Mouse (Mus musculus): ENCODE data around the gene Mgat4b. TPM values are rescaled to one million over a fixed set of nuclear protein-coding genes. Genes with fewer than 3 reads are reported as not detected.

Gene Mgat4b
- polyA plus RNA-seq, 1 experiment from 2014 or later, result 24.2 TPM

DNA sequence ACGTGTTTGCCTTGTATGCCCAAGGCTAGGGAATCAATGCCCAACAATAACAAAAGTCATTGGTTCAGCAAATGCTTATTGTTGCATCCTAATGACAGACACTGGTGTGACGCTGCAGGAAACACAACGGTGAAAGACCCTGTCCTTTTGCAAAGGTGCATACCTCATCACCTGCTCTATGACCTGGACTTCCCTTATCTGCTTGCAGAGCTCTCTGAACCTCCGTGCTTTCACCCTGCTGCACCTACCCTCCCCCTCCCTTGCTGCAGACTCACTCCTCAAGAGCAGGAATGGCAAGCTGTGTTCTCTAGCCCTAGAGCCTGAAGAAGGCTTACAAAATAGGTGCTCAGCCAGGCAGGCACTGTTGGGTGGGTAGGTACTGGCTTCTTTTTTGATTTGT lies 15.9 kb upstream of the Mgat4b start:
- no peak for ATAC-seq (replicated peaks; ENCODE audit: low FRiP score)
- no peaks in the 10 kb centered on the region for H3K4me1 ChIP-seq (replicated peaks; ENCODE audit: control insufficient read depth, insufficient read depth, low read length)
- H3K4me2 ChIP-seq (ENCODE audit: low read depth, low read length, severe bottlenecking), result no peak overlapping the region
- H3K9ac ChIP-seq (ENCODE audit: low read length), result no peak overlapping the region
- H3K36me3 ChIP-seq (ENCODE audit: control insufficient read depth, insufficient read depth, low read length), result no peaks in the 10 kb centered on the region; the same call in 1 of the 2 replicates
- DNase-seq (ENCODE audit: low spot score), result no peak
- no peaks in the 10 kb centered on the region for H3K9me3 ChIP-seq (ENCODE audit: control insufficient read depth, low read length)
- no peak overlapping the region for H3K4me3 ChIP-seq (ENCODE audit: low read depth, low read length)
- no peaks in the 10 kb centered on the region for H3K27me3 ChIP-seq (ENCODE audit: control insufficient read depth, insufficient read depth, low read length)
- H3K27ac ChIP-seq (ENCODE audit: low read depth, low read length), result no peak overlapping the region
- 83% methylated on average over 4 of the region's 4 CpGs for WGBS

DNA sequence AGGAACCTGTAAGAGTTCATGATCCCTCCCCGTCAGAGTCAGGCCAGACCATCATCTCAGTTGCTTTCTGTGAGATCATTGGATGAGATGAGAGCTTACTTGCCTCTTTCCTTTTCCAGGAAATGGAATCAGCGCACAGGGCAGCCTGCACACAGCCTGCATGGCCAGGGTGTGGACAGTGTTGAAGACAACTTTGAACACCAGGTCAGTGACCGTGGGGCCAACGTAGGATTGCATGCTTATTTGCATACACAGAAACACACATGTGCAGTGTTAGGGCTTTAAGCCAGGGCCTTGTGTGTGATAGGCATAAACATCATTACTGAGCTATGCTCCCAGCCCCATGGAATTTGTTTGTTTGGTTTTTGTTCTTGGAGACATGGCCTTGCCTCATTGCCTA lies 13.2 kb upstream of the Mgat4b start:
- Histone ChIP-seq H3K9me3 (ENCODE audit: control insufficient read depth, low read length) (no peaks in the 10 kb centered on the region), H3K4me1 (replicated peaks; ENCODE audit: control insufficient read depth, insufficient read depth, low read length) (no peaks in the 10 kb centered on the region), H3K9ac (ENCODE audit: low read length) (no peak overlapping the region), H3K27me3 (ENCODE audit: control insufficient read depth, insufficient read depth, low read length) (no peaks in the 10 kb centered on the region), H3K4me2 (ENCODE audit: low read depth, low read length, severe bottlenecking) (no peak overlapping the region), H3K4me3 (ENCODE audit: low read depth, low read length) (no peak overlapping the region), H3K36me3 (ENCODE audit: control insufficient read depth, insufficient read depth, low read length) (peaks cover 15% of the 10 kb centered on the region), H3K27ac (ENCODE audit: low read depth, low read length) (no peak overlapping the region)
- ATAC-seq (replicated peaks; ENCODE audit: low FRiP score), result no peak
- WGBS, result 93% methylated on average over 4 of the region's 4 CpGs
- DNase-seq (ENCODE audit: low spot score), result no peak

DNA sequence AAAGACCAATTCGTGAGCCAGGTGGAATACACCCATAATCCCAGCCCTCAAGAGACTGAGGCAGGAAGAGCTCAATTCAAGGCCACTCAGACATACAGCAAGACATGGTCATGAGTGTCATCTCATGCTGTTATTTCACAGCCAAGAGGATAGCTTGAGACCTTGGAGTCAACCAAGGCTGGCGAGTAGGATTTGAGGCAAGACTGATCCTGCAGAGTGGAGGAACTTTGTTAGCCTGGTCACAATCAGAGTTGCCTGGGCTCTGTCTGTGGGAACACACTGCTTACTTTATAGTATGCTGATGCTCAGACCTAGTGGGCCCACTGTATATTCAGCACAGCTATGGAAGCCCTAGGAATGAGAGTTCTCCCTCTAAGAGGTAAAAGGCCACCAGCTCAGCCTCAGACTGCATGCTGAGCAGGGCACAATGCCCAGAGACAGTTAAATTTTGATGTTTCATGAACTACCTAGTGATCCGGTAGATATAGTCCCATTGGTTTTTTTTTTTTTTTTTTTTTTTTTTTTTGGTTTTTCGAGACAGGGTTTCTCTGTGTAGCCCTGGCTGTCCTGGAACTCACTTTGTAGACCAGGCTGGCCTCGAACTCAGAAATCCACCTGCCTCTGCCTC lies 12.4 kb upstream of the Mgat4b start:
- no peak overlapping the region for H3K27ac ChIP-seq (ENCODE audit: low read depth, low read length)
- no peak overlapping the region for H3K9ac ChIP-seq (ENCODE audit: low read length)
- DNase-seq (ENCODE audit: low spot score) (no peak), ATAC-seq (replicated peaks; ENCODE audit: low FRiP score) (no peak)
- 87% methylated on average over 3 of the region's 5 CpGs for WGBS
- no peaks in the 10 kb centered on the region for H3K9me3 ChIP-seq (ENCODE audit: control insufficient read depth, low read length)
- H3K4me1 ChIP-seq (replicated peaks; ENCODE audit: control insufficient read depth, insufficient read depth, low read length), result no peaks in the 10 kb centered on the region
- no peak overlapping the region for H3K4me2 ChIP-seq (ENCODE audit: low read depth, low read length, severe bottlenecking)
- H3K4me3 ChIP-seq (ENCODE audit: low read depth, low read length), result no peak overlapping the region
- no peaks in the 10 kb centered on the region for H3K27me3 ChIP-seq (ENCODE audit: control insufficient read depth, insufficient read depth, low read length)
- H3K36me3 ChIP-seq (ENCODE audit: control insufficient read depth, insufficient read depth, low read length), result peaks cover 16% of the 10 kb centered on the region

DNA sequence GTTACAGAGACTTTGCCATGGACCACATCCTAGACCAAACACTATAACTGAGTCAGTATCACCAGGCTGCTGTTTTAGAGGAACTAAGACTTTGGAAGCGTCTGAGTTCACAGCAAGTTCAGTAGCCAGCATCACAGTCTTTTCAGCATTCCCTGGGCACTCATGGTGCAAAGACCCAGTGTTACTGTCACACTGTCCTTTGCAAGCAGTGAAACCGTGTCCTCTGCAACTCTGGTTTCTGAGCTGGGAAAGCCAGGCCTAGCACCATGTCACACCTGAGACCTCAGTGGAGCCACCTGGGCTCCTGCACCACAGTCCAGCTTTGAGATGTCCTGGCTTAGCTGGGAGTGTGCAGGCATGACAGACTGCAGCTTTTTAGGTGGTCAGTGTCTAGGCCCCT lies 11.8 kb upstream of the Mgat4b start:
- no peak overlapping the region for H3K4me2 ChIP-seq (ENCODE audit: low read depth, low read length, severe bottlenecking)
- no peaks in the 10 kb centered on the region for H3K27me3 ChIP-seq (ENCODE audit: control insufficient read depth, insufficient read depth, low read length)
- H3K9ac ChIP-seq (ENCODE audit: low read length), result no peak overlapping the region
- H3K27ac ChIP-seq (ENCODE audit: low read depth, low read length), result no peak overlapping the region
- no peaks in the 10 kb centered on the region for H3K4me1 ChIP-seq (replicated peaks; ENCODE audit: control insufficient read depth, insufficient read depth, low read length)
- 87% methylated on average over 2 of the region's 2 CpGs for WGBS
- no peaks in the 10 kb centered on the region for H3K9me3 ChIP-seq (ENCODE audit: control insufficient read depth, low read length)
- ATAC-seq (replicated peaks; ENCODE audit: low FRiP score) (no peak), DNase-seq (ENCODE audit: low spot score) (no peak)
- H3K36me3 ChIP-seq (ENCODE audit: control insufficient read depth, insufficient read depth, low read length), result peaks cover 16% of the 10 kb centered on the region
- H3K4me3 ChIP-seq (ENCODE audit: low read depth, low read length), result no peak overlapping the region

GRCm38 (mm10) chr11:50200613-50201012 lies 10.1 kb upstream of the Mgat4b start:
- WGBS, result 91% methylated on average over 8 of the region's 8 CpGs
- H3K36me3 ChIP-seq (ENCODE audit: control insufficient read depth, insufficient read depth, low read length), result peaks cover 27% of the 10 kb centered on the region
- no peaks in the 10 kb centered on the region for H3K9me3 ChIP-seq (ENCODE audit: control insufficient read depth, low read length)
- no peak overlapping the region for H3K27ac ChIP-seq (ENCODE audit: low read depth, low read length)
- H3K9ac ChIP-seq (ENCODE audit: low read length), result no peak overlapping the region
- ATAC-seq (replicated peaks; ENCODE audit: low FRiP score), result no peak
- H3K4me1 ChIP-seq (replicated peaks; ENCODE audit: control insufficient read depth, insufficient read depth, low read length), result no peaks in the 10 kb centered on the region
- H3K27me3 ChIP-seq (ENCODE audit: control insufficient read depth, insufficient read depth, low read length), result no peaks in the 10 kb centered on the region
- DNase-seq (ENCODE audit: low spot score), result no peak
- no peak overlapping the region for H3K4me3 ChIP-seq (ENCODE audit: low read depth, low read length)
- H3K4me2 ChIP-seq (ENCODE audit: low read depth, low read length, severe bottlenecking), result no peak overlapping the region

GRCm38 (mm10) chr11:50201590-50201989 lies 9.1 kb upstream of the Mgat4b start:
- WGBS, result 89% methylated on average over 3 of the region's 3 CpGs
- no peak for ATAC-seq (replicated peaks; ENCODE audit: low FRiP score)
- no peak overlapping the region for H3K4me3 ChIP-seq (ENCODE audit: low read depth, low read length)

GRCm38 (mm10) chr11:50203302-50203827 lies 7.3 kb upstream of the Mgat4b start:
- no peaks in the 10 kb centered on the region for H3K9me3 ChIP-seq (ENCODE audit: control insufficient read depth, low read length)
- no peaks in the 10 kb centered on the region for H3K4me1 ChIP-seq (replicated peaks; ENCODE audit: control insufficient read depth, insufficient read depth, low read length)
- no peak overlapping the region for H3K4me3 ChIP-seq (ENCODE audit: low read depth, low read length)
- H3K36me3 ChIP-seq (ENCODE audit: control insufficient read depth, insufficient read depth, low read length), result peaks cover 37% of the 10 kb centered on the region
- H3K9ac ChIP-seq (ENCODE audit: low read length), result no peak overlapping the region
- H3K27me3 ChIP-seq (ENCODE audit: control insufficient read depth, insufficient read depth, low read length), result no peaks in the 10 kb centered on the region
- no peak overlapping the region for H3K27ac ChIP-seq (ENCODE audit: low read depth, low read length)
- no peak overlapping the region for H3K4me2 ChIP-seq (ENCODE audit: low read depth, low read length, severe bottlenecking)
- ATAC-seq (replicated peaks; ENCODE audit: low FRiP score) (no peak), DNase-seq (ENCODE audit: low spot score) (no peak)
- 93% methylated on average over 9 of the region's 9 CpGs for WGBS

More at GRCm38 (mm10) chr11:50201590-50201989, 9.1 kb upstream of the Mgat4b start:
- Histone ChIP-seq H3K4me2 (ENCODE audit: low read depth, low read length, severe bottlenecking) (no peak overlapping the region), H3K9ac (ENCODE audit: low read length) (no peak overlapping the region), H3K27ac (ENCODE audit: low read depth, low read length) (no peak overlapping the region), H3K27me3 (ENCODE audit: control insufficient read depth, insufficient read depth, low read length) (no peaks in the 10 kb centered on the region), H3K4me1 (replicated peaks; ENCODE audit: control insufficient read depth, insufficient read depth, low read length) (no peaks in the 10 kb centered on the region), H3K36me3 (ENCODE audit: control insufficient read depth, insufficient read depth, low read length) (peaks cover 36% of the 10 kb centered on the region), H3K9me3 (ENCODE audit: control insufficient read depth, low read length) (no peaks in the 10 kb centered on the region)
- no peak for DNase-seq (ENCODE audit: low spot score)

- no peaks in the 10 kb centered on the region for H3K4me1 ChIP-seq (replicated peaks; ENCODE audit: control insufficient read depth, insufficient read depth, low read length)
- no peak overlapping the region for H3K4me3 ChIP-seq (ENCODE audit: low read depth, low read length)
- no peaks in the 10 kb centered on the region for H3K27me3 ChIP-seq (ENCODE audit: control insufficient read depth, insufficient read depth, low read length)
- peaks cover 35% of the 10 kb centered on the region for H3K36me3 ChIP-seq (ENCODE audit: control insufficient read depth, insufficient read depth, low read length)
- no peak for DNase-seq (ENCODE audit: low spot score)
- H3K4me2 ChIP-seq (ENCODE audit: low read depth, low read length, severe bottlenecking), result no peak overlapping the region
- H3K9ac ChIP-seq (ENCODE audit: low read length), result no peak overlapping the region
- WGBS, result 94% methylated on average over 3 of the region's 3 CpGs
- no peak overlapping the region for H3K27ac ChIP-seq (ENCODE audit: low read depth, low read length)
- ATAC-seq (replicated peaks; ENCODE audit: low FRiP score), result no peak
- no peaks in the 10 kb centered on the region for H3K9me3 ChIP-seq (ENCODE audit: control insufficient read depth, low read length)
Measured at GRCm38 (mm10) chr11:50205434-50205833, 5.3 kb upstream of the Mgat4b start.

DNA sequence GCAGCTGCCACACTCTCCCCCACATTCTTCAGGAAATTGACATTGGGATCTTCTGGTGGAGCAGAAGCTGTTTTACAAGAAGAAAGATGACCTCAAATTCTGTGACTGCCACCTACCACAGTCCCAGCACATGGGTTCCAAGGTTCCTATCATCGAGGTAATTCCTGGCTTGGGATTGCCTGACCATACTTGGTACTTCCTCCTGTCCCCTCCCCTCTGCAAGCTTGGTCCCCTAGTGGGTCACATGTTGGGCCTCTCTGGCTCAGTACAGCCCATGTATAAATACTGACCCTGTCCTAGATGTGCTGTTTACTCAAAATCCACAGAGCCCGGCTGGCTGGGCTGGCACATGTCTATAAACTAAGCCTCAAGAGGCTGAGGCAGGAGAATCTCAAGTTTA lies 4.7 kb upstream of the Mgat4b start:
- no peak overlapping the region for H3K4me3 ChIP-seq (ENCODE audit: low read depth, low read length)
- no peaks in the 10 kb centered on the region for H3K4me1 ChIP-seq (replicated peaks; ENCODE audit: control insufficient read depth, insufficient read depth, low read length)
- H3K9me3 ChIP-seq (ENCODE audit: control insufficient read depth, low read length), result no peaks in the 10 kb centered on the region
- no peak overlapping the region for H3K27ac ChIP-seq (ENCODE audit: low read depth, low read length)
- peaks cover 32% of the 10 kb centered on the region; the same call in 1 of the 2 replicates for H3K36me3 ChIP-seq (ENCODE audit: control insufficient read depth, insufficient read depth, low read length)
- no peak overlapping the region for H3K9ac ChIP-seq (ENCODE audit: low read length)
- WGBS, result 88% methylated on average over 2 of the region's 2 CpGs
- DNase-seq (ENCODE audit: low spot score) (no peak), ATAC-seq (replicated peaks; ENCODE audit: low FRiP score) (no peak)
- H3K27me3 ChIP-seq (ENCODE audit: control insufficient read depth, insufficient read depth, low read length), result no peaks in the 10 kb centered on the region
- no peak overlapping the region for H3K4me2 ChIP-seq (ENCODE audit: low read depth, low read length, severe bottlenecking)

Measured in forebrain, embryonic 11.5 days (tissue).